Mouse (Mus musculus): ENCODE data around the gene Casq2. TPM values are rescaled to one million over a fixed set of nuclear protein-coding genes. Genes with fewer than 3 reads are reported as not detected.

Casq2 gene
- 13.3 and 13.5 TPM in 2 replicates for polyA plus RNA-seq (2015; fragmentation: Nextera tagmentation; extraction: Ambion mirVana)

DNA sequence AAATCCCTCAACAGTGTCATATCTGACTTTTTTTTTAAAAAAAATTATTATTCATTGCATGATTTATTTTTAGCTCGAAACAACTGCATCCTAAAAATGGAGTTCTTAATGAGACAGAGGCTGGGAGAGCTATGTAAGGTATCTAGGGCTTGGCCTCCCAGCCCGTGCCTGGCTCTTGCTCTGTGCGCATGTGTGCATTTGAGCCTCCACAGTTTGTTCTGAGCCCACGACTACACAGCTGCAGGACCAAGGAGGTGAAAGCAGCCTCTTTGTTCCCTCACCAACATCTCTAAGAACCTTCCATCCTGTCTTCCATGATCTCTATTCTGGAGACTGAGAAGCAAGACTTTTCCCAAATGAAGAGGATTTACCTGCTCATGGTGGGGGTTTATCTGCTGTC, at the start of gene Casq2:
Gene Casq2, plus strand, starts transcription at position 133 of the 400 bp plus-strand sequence.
- H3K9ac ChIP-seq = no peak within 1 kb of the TSS
- 0 out of 2 replicates have a peak, but pooled peaks cover 3% of the 10 kb centered on the region for H3K4me1 ChIP-seq
- no peaks in the 10 kb centered on the region for H3K36me3 ChIP-seq
- peaks cover 9% of the 10 kb centered on the region; the same call in 1 of the 2 replicates for H3K27me3 ChIP-seq
- no peak within 1 kb of the TSS for H3K27ac ChIP-seq
- no peak within 1 kb of the TSS for H3K4me2 ChIP-seq
- WGBS = 67% methylated on average over 4 of the region's 4 CpGs
- H3K4me3 ChIP-seq = no peak within 1 kb of the TSS
- ATAC-seq (ENCODE audit: borderline replicate concordance, extremely low read depth, low FRiP score, low TSS enrichment) = no peak
- H3K9me3 ChIP-seq = no peaks in the 10 kb centered on the region

- no peak overlapping the region for H3K4me2 ChIP-seq
- WGBS = 81% methylated on average over 5 of the region's 5 CpGs
- no peak overlapping the region for H3K4me3 ChIP-seq
- H3K27ac ChIP-seq = no peak overlapping the region
- no peaks in the 10 kb centered on the region for H3K9me3 ChIP-seq
- no peaks in the 10 kb centered on the region for H3K4me1 ChIP-seq
- H3K9ac ChIP-seq = no peak overlapping the region
- no peaks in the 10 kb centered on the region for H3K36me3 ChIP-seq
- ATAC-seq (ENCODE audit: borderline replicate concordance, extremely low read depth, low FRiP score, low TSS enrichment) = no peak
- H3K27me3 ChIP-seq = no peaks in the 10 kb centered on the region
Measured at GRCm38 (mm10) chr3:102037806-102038205, 48.4 kb upstream of the Casq2 start.

DNA sequence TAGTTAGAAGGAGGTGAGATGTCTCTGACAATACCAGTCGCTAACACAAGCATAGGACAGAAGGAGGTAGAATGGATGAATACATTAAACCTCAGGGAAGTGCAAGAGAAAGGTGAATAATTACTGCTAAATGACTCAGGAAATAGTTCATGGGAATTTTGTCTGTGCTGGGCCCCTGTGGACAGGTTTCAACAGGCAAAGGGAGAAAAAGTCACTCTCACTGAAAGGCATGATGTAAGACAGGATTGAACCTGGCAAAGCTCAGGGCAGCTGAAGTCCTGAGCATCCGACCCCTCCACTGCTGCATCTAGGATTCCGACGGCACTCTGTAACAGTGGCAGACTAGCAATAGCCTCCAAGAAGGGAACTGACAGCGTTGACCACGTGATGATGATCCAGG, 47.6 kb upstream of the Casq2 start:
- Histone ChIP-seq H3K4me1 (no peaks in the 10 kb centered on the region), H3K9me3 (no peaks in the 10 kb centered on the region), H3K36me3 (no peaks in the 10 kb centered on the region), H3K4me3 (no peak overlapping the region), H3K27ac (no peak overlapping the region), H3K9ac (no peak overlapping the region), H3K27me3 (no peaks in the 10 kb centered on the region), H3K4me2 (no peak overlapping the region)
- ATAC-seq (ENCODE audit: borderline replicate concordance, extremely low read depth, low FRiP score, low TSS enrichment) = no peak
- WGBS = 70% methylated on average over 6 of the region's 6 CpGs

GRCm38 (mm10) chr3:102041632-102042031, 44.6 kb upstream of the Casq2 start:
- Histone ChIP-seq H3K4me3 (no peak overlapping the region), H3K9ac (no peak overlapping the region), H3K36me3 (no peaks in the 10 kb centered on the region), H3K27ac (no peak overlapping the region), H3K9me3 (no peaks in the 10 kb centered on the region), H3K4me2 (no peak overlapping the region), H3K27me3 (no peaks in the 10 kb centered on the region), H3K4me1 (no peaks in the 10 kb centered on the region)
- no peak for ATAC-seq (ENCODE audit: borderline replicate concordance, extremely low read depth, low FRiP score, low TSS enrichment)
- WGBS = 76% methylated on average over 4 of the region's 4 CpGs

GRCm38 (mm10) chr3:102045071-102045470, 41.1 kb upstream of the Casq2 start:
- Histone ChIP-seq H3K9ac (no peak overlapping the region), H3K36me3 (no peaks in the 10 kb centered on the region), H3K4me2 (no peak overlapping the region), H3K9me3 (no peaks in the 10 kb centered on the region), H3K27me3 (no peaks in the 10 kb centered on the region), H3K4me3 (no peak overlapping the region), H3K27ac (no peak overlapping the region), H3K4me1 (no peaks in the 10 kb centered on the region)
- WGBS = 27% methylated on average over 3 of the region's 3 CpGs
- no peak for ATAC-seq (ENCODE audit: borderline replicate concordance, extremely low read depth, low FRiP score, low TSS enrichment)

GRCm38 (mm10) chr3:102047532-102047931, 38.7 kb upstream of the Casq2 start:
- H3K9me3 ChIP-seq = no peaks in the 10 kb centered on the region
- H3K4me2 ChIP-seq = no peak overlapping the region
- H3K4me3 ChIP-seq = no peak overlapping the region
- WGBS = 76% methylated on average over 2 of the region's 2 CpGs
- H3K9ac ChIP-seq = no peak overlapping the region
- H3K4me1 ChIP-seq = no peaks in the 10 kb centered on the region
- no peaks in the 10 kb centered on the region for H3K36me3 ChIP-seq
- no peaks in the 10 kb centered on the region for H3K27me3 ChIP-seq
- no peak overlapping the region for H3K27ac ChIP-seq
- ATAC-seq (ENCODE audit: borderline replicate concordance, extremely low read depth, low FRiP score, low TSS enrichment) = no peak

DNA sequence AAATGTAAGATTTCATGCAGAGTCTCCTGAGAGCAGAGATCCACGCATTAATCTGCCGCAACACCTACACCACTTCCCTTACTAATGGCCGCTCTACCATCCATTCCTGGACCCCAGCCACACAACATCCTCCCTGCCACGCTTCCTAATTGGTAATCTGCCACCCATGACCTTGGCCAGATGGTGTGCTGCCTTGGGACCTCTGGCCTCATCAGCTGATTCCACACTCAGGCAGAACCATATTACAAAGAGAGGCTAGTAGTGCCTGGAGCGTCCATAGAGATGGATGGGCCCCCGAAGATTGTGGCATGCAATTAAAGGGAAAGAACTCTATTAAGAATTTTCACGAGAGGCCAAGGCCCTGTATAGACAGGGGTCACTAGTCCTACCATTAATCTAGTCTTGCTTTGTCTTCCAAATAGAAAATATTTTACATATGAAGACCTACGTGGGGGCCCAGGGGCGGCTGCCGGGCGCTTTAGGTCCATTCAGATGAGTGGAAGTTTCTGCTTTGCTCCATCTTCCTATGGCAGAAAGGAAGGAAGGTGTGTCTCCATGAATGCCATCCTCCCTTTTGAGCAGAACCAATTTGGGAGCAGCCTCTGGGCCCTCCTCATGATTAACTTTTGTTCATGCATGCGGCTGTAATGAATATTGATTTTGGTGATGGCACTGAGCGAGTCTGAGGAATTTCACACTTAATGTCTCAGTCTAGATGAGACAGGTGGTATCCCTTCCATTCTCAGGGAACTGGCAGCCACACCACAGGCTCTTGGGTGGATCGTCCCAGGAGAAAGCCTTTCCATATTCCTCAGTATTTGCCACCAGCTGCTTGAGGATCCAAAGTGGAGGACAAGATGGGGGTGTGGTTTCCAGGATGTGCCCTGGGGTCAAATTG, 36.8 kb upstream of the Casq2 start:
- H3K4me3 ChIP-seq = no peak overlapping the region
- H3K27me3 ChIP-seq = no peaks in the 10 kb centered on the region
- no peaks in the 10 kb centered on the region for H3K36me3 ChIP-seq
- H3K9ac ChIP-seq = no peak overlapping the region
- ATAC-seq (ENCODE audit: borderline replicate concordance, extremely low read depth, low FRiP score, low TSS enrichment) = no peak
- WGBS = 80% methylated on average over 14 of the region's 14 CpGs
- H3K27ac ChIP-seq = no peak overlapping the region
- no peaks in the 10 kb centered on the region for H3K9me3 ChIP-seq
- H3K4me2 ChIP-seq = no peak overlapping the region
- H3K4me1 ChIP-seq = no peaks in the 10 kb centered on the region

DNA sequence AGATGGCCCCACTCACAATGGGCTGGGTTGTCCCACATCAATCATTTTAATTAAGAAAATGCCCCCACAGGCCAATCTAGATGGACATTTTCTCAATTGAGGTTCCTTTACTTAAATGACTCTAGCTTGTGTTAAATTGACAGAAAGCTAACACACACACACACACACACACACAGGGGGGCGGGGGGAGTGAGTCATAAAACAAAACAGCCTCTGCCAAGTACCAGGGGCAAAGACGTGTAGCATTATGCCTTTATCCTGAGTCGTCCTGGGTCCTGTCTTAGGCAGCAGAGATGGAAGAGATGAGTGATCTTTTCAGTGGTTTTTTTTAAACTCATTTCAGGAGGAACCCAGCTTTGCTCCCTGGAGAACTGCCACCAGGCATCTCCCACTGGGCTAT, 34.2 kb upstream of the Casq2 start:
- Histone ChIP-seq H3K4me3 (no peak overlapping the region), H3K27ac (no peak overlapping the region), H3K4me2 (no peak overlapping the region), H3K36me3 (no peaks in the 10 kb centered on the region), H3K9me3 (no peaks in the 10 kb centered on the region), H3K4me1 (no peaks in the 10 kb centered on the region), H3K9ac (no peak overlapping the region), H3K27me3 (no peaks in the 10 kb centered on the region; the same call in 1 of the 2 replicates)
- ATAC-seq (ENCODE audit: borderline replicate concordance, extremely low read depth, low FRiP score, low TSS enrichment) = no peak
- 42% methylated on average over 3 of the region's 3 CpGs for WGBS

GRCm38 (mm10) chr3:102053293-102053692, 32.9 kb upstream of the Casq2 start:
- H3K4me1 ChIP-seq = no peaks in the 10 kb centered on the region
- no peaks in the 10 kb centered on the region for H3K9me3 ChIP-seq
- no peak overlapping the region for H3K27ac ChIP-seq
- no peak for ATAC-seq (ENCODE audit: borderline replicate concordance, extremely low read depth, low FRiP score, low TSS enrichment)
- no peak overlapping the region for H3K9ac ChIP-seq
- 48% methylated on average over 8 of the region's 8 CpGs for WGBS
- H3K36me3 ChIP-seq = no peaks in the 10 kb centered on the region
- no peak overlapping the region for H3K4me2 ChIP-seq
- H3K27me3 ChIP-seq = no peaks in the 10 kb centered on the region; the same call in 1 of the 2 replicates
- no peak overlapping the region for H3K4me3 ChIP-seq

DNA sequence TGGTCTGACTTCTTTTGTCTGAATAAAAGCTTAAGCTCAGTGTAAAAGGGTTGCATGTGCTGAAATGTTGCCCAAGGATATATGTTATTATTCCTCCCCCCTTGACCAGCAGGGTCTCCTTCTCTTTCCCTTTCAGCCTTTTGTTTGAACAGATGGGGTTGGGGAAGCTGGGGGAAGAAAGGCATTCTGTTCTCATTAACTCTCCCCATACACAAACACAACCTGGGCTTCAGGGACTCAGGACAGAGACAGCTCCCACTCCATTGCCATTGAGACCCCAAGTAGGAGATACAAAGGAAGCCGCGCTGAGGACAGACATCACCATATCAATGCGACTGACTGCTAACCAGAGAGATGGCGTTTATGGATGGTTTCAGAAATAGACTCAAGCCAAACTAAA, 30.3 kb upstream of the Casq2 start:
- no peaks in the 10 kb centered on the region for H3K36me3 ChIP-seq
- no peak overlapping the region for H3K9ac ChIP-seq
- no peak overlapping the region for H3K4me3 ChIP-seq
- no peaks in the 10 kb centered on the region; the same call in 1 of the 2 replicates for H3K27me3 ChIP-seq
- ATAC-seq (ENCODE audit: borderline replicate concordance, extremely low read depth, low FRiP score, low TSS enrichment) = no peak
- no peaks in the 10 kb centered on the region for H3K9me3 ChIP-seq
- H3K4me2 ChIP-seq = no peak overlapping the region
- no peak overlapping the region for H3K27ac ChIP-seq
- WGBS = 68% methylated on average over 4 of the region's 4 CpGs
- no peaks in the 10 kb centered on the region for H3K4me1 ChIP-seq

DNA sequence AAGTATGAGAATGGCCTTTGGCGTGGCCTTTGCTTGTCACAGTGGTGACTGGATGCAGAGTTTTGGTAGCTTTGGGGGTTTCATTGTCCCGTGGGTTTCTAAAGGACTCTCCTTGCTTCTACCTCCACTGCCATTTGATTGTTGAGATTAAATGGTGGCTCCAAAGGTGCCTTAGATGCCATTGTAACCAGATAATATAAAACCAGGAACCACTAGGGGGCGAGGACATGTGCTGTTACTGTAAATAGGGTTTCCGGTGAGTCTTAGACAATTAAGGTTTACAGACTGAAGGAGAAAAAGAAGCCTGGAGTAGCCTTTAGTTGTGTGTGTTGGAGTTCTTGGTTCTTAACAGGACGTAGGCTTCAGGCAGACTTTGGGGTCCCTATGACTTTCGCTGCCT, 26.1 kb upstream of the Casq2 start:
- ATAC-seq (ENCODE audit: borderline replicate concordance, extremely low read depth, low FRiP score, low TSS enrichment) = no peak
- WGBS = 75% methylated on average over 6 of the region's 6 CpGs
- no peaks in the 10 kb centered on the region for H3K9me3 ChIP-seq
- H3K27ac ChIP-seq = no peak overlapping the region
- no peaks in the 10 kb centered on the region for H3K36me3 ChIP-seq
- no peak overlapping the region for H3K4me3 ChIP-seq
- no peak overlapping the region for H3K9ac ChIP-seq
- H3K4me2 ChIP-seq = no peak overlapping the region
- H3K4me1 ChIP-seq = peaks cover 13% of the 10 kb centered on the region; the same call in 1 of the 2 replicates
- H3K27me3 ChIP-seq = no peaks in the 10 kb centered on the region; the same call in 1 of the 2 replicates

- 27% methylated on average over 14 of the region's 14 CpGs for WGBS
- peaks cover 13% of the 10 kb centered on the region; the same call in 1 of the 2 replicates for H3K4me1 ChIP-seq
- H3K27me3 ChIP-seq = no peaks in the 10 kb centered on the region
- H3K9me3 ChIP-seq = no peaks in the 10 kb centered on the region
- no peak overlapping the region for H3K4me2 ChIP-seq
- H3K27ac ChIP-seq = no peak overlapping the region
- peak; percentile 57; the same call in 1 of the 2 replicates for ATAC-seq (ENCODE audit: borderline replicate concordance, extremely low read depth, low FRiP score, low TSS enrichment)
- H3K36me3 ChIP-seq = no peaks in the 10 kb centered on the region
- no peak overlapping the region for H3K9ac ChIP-seq
- no peak overlapping the region for H3K4me3 ChIP-seq
Measured at GRCm38 (mm10) chr3:102061923-102062670, 24.1 kb upstream of the Casq2 start.
